Mouse (Mus musculus): ENCODE measurements at regions not wholly inside any gene's neighbourhood (a gene's known extent, or its start where the extent isn't known, plus 50 kb on each side); places are given as distances from the start of the nearest gene placed in this dataset.

DNA sequence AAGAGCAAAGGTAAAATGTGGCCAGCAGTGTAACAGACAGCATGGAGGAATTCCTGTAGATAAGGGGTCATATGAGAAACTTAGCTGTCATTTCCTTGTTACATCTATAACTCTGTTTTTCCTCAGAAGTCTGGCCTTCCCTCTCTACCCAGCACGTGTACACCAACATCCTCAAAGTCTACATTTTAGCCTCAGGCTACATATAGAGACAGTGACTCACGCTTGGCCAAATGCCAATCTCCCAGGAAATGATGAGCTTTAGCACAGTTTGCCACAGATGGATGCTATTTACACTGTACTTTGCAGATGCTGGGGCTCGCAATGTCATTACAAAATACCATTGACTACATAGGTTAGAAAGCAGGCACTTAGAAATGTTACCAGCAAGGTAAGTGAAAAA lies 1433.1 kb upstream of the Dsel start:
- no peak for ATAC-seq (ENCODE audit: low read depth)
- no peak overlapping the region for H3K4me3 ChIP-seq (ENCODE audit: low read depth, low read length)
- no peaks in the 10 kb centered on the region for H3K27me3 ChIP-seq (ENCODE audit: control insufficient read depth, insufficient read depth, low read depth, low read length)
- WGBS (ENCODE audit: insufficient replicate concordance), result 62% methylated on average over 3 of the region's 3 CpGs
- H3K4me1 ChIP-seq (ENCODE audit: control insufficient read depth, low read depth, low read length), result no peaks in the 10 kb centered on the region
- H3K27ac ChIP-seq (ENCODE audit: low read length), result no peak overlapping the region
- H3K9ac ChIP-seq (ENCODE audit: low read depth, low read length), result no peak overlapping the region
- H3K9me3 ChIP-seq (replicated peaks; ENCODE audit: control insufficient read depth, low read length), result no peaks in the 10 kb centered on the region
- H3K4me2 ChIP-seq (ENCODE audit: low read depth, low read length), result no peak overlapping the region
- H3K36me3 ChIP-seq (ENCODE audit: control insufficient read depth, insufficient read depth), result no peaks in the 10 kb centered on the region

DNA sequence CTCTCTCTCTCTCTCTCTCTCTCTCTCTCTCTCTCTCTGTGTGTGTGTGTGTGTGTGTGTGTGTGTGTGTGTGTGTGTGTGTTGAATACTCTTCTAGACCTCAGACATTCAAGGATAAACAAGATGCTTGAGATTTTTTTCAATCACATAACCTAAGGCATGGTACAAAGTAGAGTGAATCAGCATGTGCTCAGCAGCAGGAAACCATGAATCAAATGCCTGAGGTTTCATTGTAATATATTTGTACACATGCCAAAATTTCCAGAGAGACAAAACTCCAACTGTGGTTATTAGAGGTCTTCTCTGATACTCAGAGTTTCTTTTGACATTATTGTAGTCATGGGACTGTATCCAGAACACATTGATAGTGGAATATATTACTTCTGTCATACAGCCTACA lies 1423.5 kb upstream of the Dsel start:
- H3K4me2 ChIP-seq (ENCODE audit: low read depth, low read length), result no peak overlapping the region
- no peak for ATAC-seq (ENCODE audit: low read depth)

DNA sequence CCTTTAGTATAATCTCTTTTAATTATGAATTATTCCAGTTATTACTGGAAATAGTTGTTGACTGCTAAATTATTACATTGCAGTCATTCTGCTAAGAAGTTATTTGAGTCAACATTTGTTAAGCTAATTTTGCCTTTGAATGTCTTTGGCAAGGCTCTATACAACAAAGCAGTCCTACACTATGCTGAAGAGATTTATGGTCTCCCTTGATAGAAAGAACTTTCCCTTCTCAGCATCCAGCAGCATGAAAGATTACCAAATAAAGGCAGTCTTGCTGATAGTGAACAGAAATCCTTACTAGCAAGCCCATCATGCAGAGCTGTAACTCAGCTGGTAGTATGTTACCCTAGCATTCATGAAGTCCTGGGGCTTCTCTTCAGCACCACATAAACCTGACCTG lies 1419.4 kb upstream of the Dsel start:
- Histone ChIP-seq H3K27me3 (ENCODE audit: control insufficient read depth, insufficient read depth, low read depth, low read length) (no peaks in the 10 kb centered on the region), H3K36me3 (ENCODE audit: control insufficient read depth, insufficient read depth) (no peaks in the 10 kb centered on the region), H3K4me2 (ENCODE audit: low read depth, low read length) (no peak overlapping the region), H3K9me3 (replicated peaks; ENCODE audit: control insufficient read depth, low read length) (no peaks in the 10 kb centered on the region), H3K4me3 (ENCODE audit: low read depth, low read length) (no peak overlapping the region), H3K4me1 (ENCODE audit: control insufficient read depth, low read depth, low read length) (no peaks in the 10 kb centered on the region), H3K9ac (ENCODE audit: low read depth, low read length) (no peak overlapping the region), H3K27ac (ENCODE audit: low read length) (no peak overlapping the region)
- ATAC-seq (ENCODE audit: low read depth), result no peak

More for the DNA sequence above, 1423.5 kb upstream of the Dsel start:
- Histone ChIP-seq H3K9ac (ENCODE audit: low read depth, low read length) (no peak overlapping the region), H3K27me3 (ENCODE audit: control insufficient read depth, insufficient read depth, low read depth, low read length) (no peaks in the 10 kb centered on the region), H3K9me3 (replicated peaks; ENCODE audit: control insufficient read depth, low read length) (no peaks in the 10 kb centered on the region), H3K27ac (ENCODE audit: low read length) (no peak overlapping the region), H3K4me3 (ENCODE audit: low read depth, low read length) (no peak overlapping the region), H3K36me3 (ENCODE audit: control insufficient read depth, insufficient read depth) (no peaks in the 10 kb centered on the region), H3K4me1 (ENCODE audit: control insufficient read depth, low read depth, low read length) (no peaks in the 10 kb centered on the region)

DNA sequence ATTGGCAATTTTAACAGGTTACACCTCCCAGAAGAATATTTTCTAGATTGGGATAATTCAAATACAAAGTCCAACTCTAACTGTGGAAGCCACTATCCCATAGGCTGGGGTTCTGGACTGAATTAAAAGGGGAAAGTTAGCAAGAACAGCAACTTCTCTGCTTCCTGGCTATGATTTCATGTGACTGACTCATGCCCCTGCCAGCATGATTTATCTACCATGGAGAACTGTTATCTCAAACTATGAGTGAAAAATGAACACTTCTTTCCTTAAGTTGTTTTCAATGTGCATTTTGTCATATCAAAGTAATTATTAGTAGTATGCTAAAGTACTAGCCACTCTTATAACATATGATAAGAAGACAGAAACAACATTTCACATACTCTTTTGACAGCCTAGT lies 1394.7 kb upstream of the Dsel start:
- Histone ChIP-seq H3K36me3 (ENCODE audit: control insufficient read depth, insufficient read depth) (no peaks in the 10 kb centered on the region), H3K9ac (ENCODE audit: low read depth, low read length) (no peak overlapping the region), H3K4me1 (ENCODE audit: control insufficient read depth, low read depth, low read length) (no peaks in the 10 kb centered on the region), H3K9me3 (replicated peaks; ENCODE audit: control insufficient read depth, low read length) (no peaks in the 10 kb centered on the region), H3K4me2 (ENCODE audit: low read depth, low read length) (no peak overlapping the region), H3K27ac (ENCODE audit: low read length) (no peak overlapping the region), H3K4me3 (ENCODE audit: low read depth, low read length) (no peak overlapping the region), H3K27me3 (ENCODE audit: control insufficient read depth, insufficient read depth, low read depth, low read length) (no peaks in the 10 kb centered on the region)
- ATAC-seq (ENCODE audit: low read depth), result no peak

DNA sequence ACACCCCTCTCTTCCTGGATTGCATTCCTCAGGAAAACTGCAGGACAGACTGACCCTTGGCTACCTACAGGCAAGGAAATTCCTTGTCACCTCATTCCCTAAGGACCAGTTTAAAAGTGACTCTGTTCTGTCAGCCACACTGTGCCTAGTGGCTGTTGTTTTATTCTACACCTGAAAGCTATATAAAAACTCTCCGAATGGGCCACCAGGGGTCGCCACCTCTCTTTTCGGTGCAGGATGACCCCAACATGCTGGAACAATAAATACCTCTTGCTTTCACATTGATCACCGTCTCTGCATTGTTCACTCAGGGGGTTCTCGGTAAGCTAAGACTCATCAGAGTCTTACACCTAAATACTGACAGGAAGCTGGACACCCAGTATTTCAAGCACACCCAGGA lies 1382.6 kb upstream of the Dsel start:
- H3K4me1 ChIP-seq (ENCODE audit: control insufficient read depth, low read depth, low read length), result no peaks in the 10 kb centered on the region
- no peak overlapping the region for H3K4me2 ChIP-seq (ENCODE audit: low read depth, low read length)
- no peak overlapping the region for H3K4me3 ChIP-seq (ENCODE audit: low read depth, low read length)
- WGBS (ENCODE audit: insufficient replicate concordance), result 62% methylated on average over 5 of the region's 5 CpGs
- ATAC-seq (ENCODE audit: low read depth), result no peak
- no peaks in the 10 kb centered on the region for H3K36me3 ChIP-seq (ENCODE audit: control insufficient read depth, insufficient read depth)
- no peaks in the 10 kb centered on the region for H3K9me3 ChIP-seq (replicated peaks; ENCODE audit: control insufficient read depth, low read length)
- no peaks in the 10 kb centered on the region for H3K27me3 ChIP-seq (ENCODE audit: control insufficient read depth, insufficient read depth, low read depth, low read length)
- no peak overlapping the region for H3K27ac ChIP-seq (ENCODE audit: low read length)
- H3K9ac ChIP-seq (ENCODE audit: low read depth, low read length), result no peak overlapping the region

DNA sequence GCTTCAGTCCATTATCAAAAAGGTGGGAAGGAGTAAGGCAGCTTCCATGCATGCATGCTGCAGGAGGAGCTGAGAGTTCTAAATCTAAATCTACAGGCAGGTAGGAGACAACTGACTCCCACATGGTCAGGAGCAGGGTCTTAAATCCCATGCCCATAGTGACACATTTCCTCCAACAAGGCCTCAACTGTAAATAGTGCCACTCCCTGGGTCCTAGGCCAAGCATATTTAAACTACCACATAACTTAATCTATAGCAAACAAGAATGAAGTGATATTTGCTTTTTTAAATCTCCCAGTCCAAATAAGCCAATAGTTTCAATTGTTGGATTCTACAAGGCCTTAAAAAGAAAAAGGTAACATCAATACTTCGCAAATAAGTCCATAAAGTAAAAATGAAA lies 1345.4 kb upstream of the Dsel start:
- 45% methylated on average over 1 of the region's 1 CpGs for WGBS (ENCODE audit: insufficient replicate concordance)
- Histone ChIP-seq H3K27me3 (ENCODE audit: control insufficient read depth, insufficient read depth, low read depth, low read length) (no peaks in the 10 kb centered on the region), H3K9ac (ENCODE audit: low read depth, low read length) (no peak overlapping the region), H3K27ac (ENCODE audit: low read length) (no peak overlapping the region), H3K36me3 (ENCODE audit: control insufficient read depth, insufficient read depth) (no peaks in the 10 kb centered on the region), H3K4me3 (ENCODE audit: low read depth, low read length) (no peak overlapping the region), H3K9me3 (replicated peaks; ENCODE audit: control insufficient read depth, low read length) (no peaks in the 10 kb centered on the region), H3K4me1 (ENCODE audit: control insufficient read depth, low read depth, low read length) (no peaks in the 10 kb centered on the region), H3K4me2 (ENCODE audit: low read depth, low read length) (no peak overlapping the region)
- ATAC-seq (ENCODE audit: low read depth), result no peak

DNA sequence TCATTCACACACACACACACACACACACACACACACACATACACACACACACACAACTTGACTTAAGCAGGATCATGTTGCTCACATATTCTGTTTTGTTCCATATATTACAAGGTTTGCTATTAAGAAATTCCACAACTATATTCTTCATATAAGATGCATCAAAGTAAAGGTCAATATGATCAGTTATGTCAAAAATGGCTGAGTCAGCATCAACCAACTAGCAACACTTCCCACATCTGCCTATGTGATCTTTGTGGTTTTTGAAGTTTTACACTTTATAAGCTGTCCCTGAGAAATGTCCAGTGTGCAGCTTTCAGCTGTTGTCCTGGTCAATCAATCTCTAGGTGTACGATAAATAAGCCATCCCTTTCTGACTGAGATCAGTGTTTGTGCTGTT lies 1339.3 kb upstream of the Dsel start:
- 73% methylated on average over 1 of the region's 1 CpGs for WGBS (ENCODE audit: insufficient replicate concordance)
- no peak overlapping the region for H3K27ac ChIP-seq (ENCODE audit: low read length)
- no peak for ATAC-seq (ENCODE audit: low read depth)
- no peaks in the 10 kb centered on the region for H3K4me1 ChIP-seq (ENCODE audit: control insufficient read depth, low read depth, low read length)
- H3K9me3 ChIP-seq (replicated peaks; ENCODE audit: control insufficient read depth, low read length), result no peaks in the 10 kb centered on the region
- no peak overlapping the region for H3K4me2 ChIP-seq (ENCODE audit: low read depth, low read length)
- no peak overlapping the region for H3K9ac ChIP-seq (ENCODE audit: low read depth, low read length)
- no peaks in the 10 kb centered on the region for H3K36me3 ChIP-seq (ENCODE audit: control insufficient read depth, insufficient read depth)
- no peaks in the 10 kb centered on the region for H3K27me3 ChIP-seq (ENCODE audit: control insufficient read depth, insufficient read depth, low read depth, low read length)
- H3K4me3 ChIP-seq (ENCODE audit: low read depth, low read length), result no peak overlapping the region

DNA sequence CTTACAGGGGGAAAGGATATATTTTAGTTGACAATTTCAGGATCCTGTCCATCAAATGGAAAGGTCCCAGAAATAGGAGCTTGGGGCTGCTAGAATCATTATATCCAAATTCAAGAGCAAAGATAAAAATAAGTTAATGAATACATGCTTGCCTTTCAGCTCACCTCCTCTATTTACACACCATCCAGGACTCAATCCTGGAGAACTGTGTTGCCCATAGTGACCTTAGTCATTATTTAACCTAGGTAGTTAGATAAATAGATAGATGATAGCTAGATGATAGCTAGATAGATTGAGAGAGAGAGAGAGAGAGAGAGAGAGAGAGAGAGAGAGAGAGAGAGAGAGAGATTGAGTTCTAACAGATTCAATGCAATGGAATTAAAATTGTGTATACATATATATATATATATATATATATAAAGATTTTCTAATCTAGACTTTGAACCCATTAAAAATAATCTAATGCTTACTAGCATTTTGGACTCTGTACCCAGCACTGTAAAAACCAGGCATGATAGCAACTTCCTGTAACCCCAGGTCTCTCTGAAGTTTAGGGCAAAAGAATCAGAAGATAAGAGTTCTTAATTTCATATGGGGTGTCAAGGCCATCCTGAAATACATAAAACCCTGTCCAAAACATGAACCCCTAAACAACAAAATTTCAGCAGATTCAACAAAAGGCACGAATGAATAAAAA lies 1329.5 kb upstream of the Dsel start:
- H3K4me2 ChIP-seq (ENCODE audit: low read depth, low read length), result no peak overlapping the region
- no peaks in the 10 kb centered on the region; the same call in 1 of the 2 replicates for H3K9me3 ChIP-seq (replicated peaks; ENCODE audit: control insufficient read depth, low read length)
- H3K27me3 ChIP-seq (ENCODE audit: control insufficient read depth, insufficient read depth, low read depth, low read length), result no peaks in the 10 kb centered on the region
- 29% methylated on average over 1 of the region's 1 CpGs for WGBS (ENCODE audit: insufficient replicate concordance)
- no peak overlapping the region for H3K9ac ChIP-seq (ENCODE audit: low read depth, low read length)
- no peaks in the 10 kb centered on the region for H3K4me1 ChIP-seq (ENCODE audit: control insufficient read depth, low read depth, low read length)
- H3K27ac ChIP-seq (ENCODE audit: low read length), result no peak overlapping the region
- peak; percentile 72; the same call in 1 of the 2 replicates for ATAC-seq (ENCODE audit: low read depth)
- H3K36me3 ChIP-seq (ENCODE audit: control insufficient read depth, insufficient read depth), result no peaks in the 10 kb centered on the region
- H3K4me3 ChIP-seq (ENCODE audit: low read depth, low read length), result no peak overlapping the region

DNA sequence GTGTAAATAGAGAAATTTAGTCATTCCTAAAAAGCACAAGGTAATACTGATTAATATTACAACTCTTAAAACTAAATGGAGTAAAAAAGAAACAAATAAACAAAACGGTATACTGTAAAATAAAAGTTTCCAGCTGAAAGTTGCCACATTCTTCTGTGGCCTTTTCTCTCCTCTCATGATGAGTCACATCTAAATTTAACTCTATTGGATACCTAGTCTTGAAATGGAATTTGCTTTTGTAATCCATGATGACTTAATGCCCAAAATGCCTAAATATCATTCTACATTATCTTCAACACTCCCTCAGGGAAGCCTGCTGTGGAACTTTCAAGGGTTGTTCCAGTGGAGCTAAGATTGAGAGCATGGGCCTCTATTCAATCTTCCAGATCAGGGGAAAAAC lies 1298.5 kb upstream of the Dsel start:
- H3K27ac ChIP-seq (ENCODE audit: low read length), result no peak overlapping the region
- H3K4me1 ChIP-seq (ENCODE audit: control insufficient read depth, low read depth, low read length), result no peaks in the 10 kb centered on the region
- no peaks in the 10 kb centered on the region for H3K27me3 ChIP-seq (ENCODE audit: control insufficient read depth, insufficient read depth, low read depth, low read length)
- no peaks in the 10 kb centered on the region for H3K9me3 ChIP-seq (replicated peaks; ENCODE audit: control insufficient read depth, low read length)
- no peak overlapping the region for H3K4me2 ChIP-seq (ENCODE audit: low read depth, low read length)
- no peak for ATAC-seq (ENCODE audit: low read depth)
- 68% methylated on average over 1 of the region's 1 CpGs for WGBS (ENCODE audit: insufficient replicate concordance)
- H3K4me3 ChIP-seq (ENCODE audit: low read depth, low read length), result no peak overlapping the region
- H3K36me3 ChIP-seq (ENCODE audit: control insufficient read depth, insufficient read depth), result no peaks in the 10 kb centered on the region
- no peak overlapping the region for H3K9ac ChIP-seq (ENCODE audit: low read depth, low read length)

Data from liver, embryonic 16.5 days (tissue).